Mouse (Mus musculus) mesoderm, embryonic 11.5 days (tissue): Measurements from ENCODE around the gene Dld.

Experiments
- DNase-seq: peaks from one replicate; pipeline ENCODE4 v3.0.0-alpha.2; 2012; ENCODE audit warnings: low read depth, low spot score

The Dld gene

GRCm38 (mm10) chr12:31294996-31295395 is 56.3 kb downstream of the Dld start:
- no peak for DNase-seq

DNA sequence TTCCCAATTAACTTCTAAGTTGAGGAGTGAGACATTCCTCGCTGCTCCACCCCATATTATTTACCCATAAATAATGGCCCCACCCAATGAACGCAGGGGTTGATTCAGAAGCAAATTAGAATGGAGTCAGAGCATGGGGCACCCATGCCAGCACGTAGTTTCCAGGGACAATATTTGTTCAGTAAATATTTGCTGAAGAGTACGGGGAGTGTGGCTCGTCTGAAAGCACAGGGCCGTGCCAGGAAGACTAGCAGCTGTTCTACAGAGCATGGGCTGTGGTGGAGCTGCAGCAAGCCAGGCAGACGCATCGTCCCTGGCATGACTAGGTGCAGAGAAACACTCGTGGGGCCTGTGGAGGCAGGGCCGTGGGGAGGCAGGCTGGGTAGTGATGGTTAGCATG is 56.7 kb downstream of the Dld start:
- DNase-seq: no peak

DNA sequence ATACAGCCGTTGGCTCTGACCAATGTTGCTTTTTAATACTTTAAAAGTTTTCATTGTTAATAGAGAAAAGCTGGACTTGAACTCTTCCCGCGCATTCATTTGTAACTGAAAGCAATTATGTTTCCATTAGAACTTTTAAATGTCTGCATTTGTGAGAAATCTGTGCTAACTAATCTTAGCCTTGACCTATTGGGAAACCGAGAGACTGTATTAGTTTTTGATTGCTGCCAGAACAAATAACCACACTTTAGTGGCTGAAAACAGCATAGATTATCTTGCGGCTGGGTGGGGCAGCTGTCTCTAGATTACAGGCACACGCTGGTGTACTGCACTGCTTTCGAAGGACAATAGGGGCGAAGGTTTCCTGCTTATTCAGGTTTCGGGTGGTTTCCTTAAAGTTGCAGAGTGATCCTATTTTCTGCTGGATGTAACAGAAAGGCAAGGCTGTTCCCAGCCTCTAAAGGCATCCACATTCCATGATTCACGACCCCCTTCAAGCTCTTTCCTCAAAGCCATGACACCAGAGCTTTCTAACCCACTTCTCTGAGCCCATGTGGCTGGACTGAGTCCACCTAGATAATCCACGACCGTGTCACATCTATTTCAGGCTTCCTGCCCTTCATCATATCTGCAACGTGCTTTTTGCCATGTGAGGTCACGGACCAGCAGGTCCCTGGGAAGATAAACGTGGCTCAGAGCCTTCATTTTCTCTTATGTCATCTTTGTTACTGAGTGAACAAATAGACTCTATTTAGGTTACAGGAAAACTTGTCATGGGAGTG is 57.7 kb downstream of the Dld start:
- no peak for DNase-seq

DNA sequence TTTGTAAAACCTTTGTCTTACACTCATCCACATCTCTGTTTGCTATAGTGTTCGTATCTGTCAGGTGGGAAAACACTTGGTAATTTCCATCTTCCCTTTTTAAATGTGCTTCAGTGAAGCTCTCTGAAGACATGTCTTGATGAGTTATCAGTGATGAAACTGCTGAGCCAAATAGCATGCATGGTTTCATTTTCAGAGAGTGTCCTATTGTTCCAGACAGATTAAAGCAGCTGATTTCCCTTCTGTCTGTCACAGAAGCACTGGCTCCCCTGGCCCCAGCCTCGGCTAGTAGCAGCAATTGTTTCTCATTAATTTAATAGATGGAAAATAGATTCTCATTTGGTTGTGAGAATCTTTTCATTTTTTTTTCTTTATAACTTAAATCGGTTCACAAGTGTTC is 60.3 kb downstream of the Dld start:
- DNase-seq: no peak

GRCm38 (mm10) chr12:31289046-31289445 is 62.2 kb downstream of the Dld start:
- no peak for DNase-seq

- DNase-seq: no peak
Observed at GRCm38 (mm10) chr12:31283617-31284136, 67.6 kb downstream of the Dld start.

DNA sequence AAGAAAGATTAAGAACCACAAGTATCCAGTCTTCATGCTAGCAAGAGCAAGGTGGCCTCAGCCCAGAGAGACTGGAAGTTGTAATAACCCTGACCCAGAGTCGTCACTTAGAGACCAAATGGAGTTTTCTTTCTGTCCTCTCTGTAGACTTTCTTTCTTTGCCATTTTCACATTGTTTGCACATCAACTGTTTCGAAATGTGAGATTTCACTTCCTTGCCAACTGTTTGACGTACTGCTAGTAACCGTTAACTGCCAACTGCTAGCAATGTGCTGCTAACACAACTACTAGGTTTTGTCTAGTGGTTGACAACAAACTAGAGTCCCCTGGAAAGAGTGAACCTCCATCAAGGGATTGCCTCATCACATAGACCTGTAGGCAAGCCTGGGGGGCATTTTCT is 68.1 kb downstream of the Dld start:
- no peak for DNase-seq

DNA sequence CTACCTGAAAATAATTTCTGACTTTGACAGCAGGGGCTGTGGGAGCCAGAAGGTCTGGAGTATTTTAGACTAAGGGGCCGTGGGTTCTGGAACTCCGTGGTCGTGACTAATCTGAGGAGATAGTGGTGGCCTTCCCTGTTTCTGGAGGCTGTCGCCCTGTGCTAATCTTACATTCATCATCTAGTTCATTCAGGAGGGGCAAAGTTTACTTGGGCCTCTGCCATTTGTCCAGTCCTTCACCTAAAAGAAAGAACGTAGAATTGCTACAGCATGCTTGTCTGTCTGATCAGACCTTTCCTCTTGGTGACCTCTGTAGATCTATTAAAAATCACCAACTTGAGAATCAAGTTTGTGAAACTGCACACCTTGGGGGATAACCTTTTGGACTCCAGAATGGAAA is 69.0 kb downstream of the Dld start:
- DNase-seq: no peak
